Mouse (Mus musculus): Measurements from ENCODE around the gene Tma16. TPM values are rescaled to one million over a fixed set of nuclear protein-coding genes. Genes with fewer than 3 reads are reported as not detected.

Tma16 gene
- polyA plus RNA-seq, 1 experiment = 39.1 TPM

DNA sequence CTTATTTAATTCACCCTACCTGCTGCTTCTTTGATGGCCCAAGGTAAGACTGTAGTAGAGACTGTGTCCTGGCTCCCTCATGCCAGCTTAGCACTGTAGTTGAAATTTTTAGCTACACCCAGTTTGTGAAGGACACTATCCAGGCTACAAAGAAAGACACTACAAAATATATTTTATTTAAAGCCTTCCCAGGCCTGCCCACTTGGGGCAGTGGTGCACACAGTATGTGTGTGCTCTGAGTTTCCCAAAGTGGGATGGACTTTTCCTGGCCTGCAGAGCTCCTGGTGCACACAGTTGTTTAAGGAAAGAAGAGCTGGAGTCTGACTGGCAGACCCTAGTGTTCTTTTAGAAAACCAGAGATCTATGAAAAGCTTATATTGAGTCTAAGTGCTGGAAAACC is 29.3 kb downstream of the Tma16 start:
- Histone ChIP-seq H3K9ac (ENCODE audit: low read depth, poor library complexity, severe bottlenecking) (no peak overlapping the region), H3K4me3 (ENCODE audit: low read depth, low read length) (no peak overlapping the region)
- TF ChIP-seq CTCF (IDR thresholded peaks at IDR 0.05; ENCODE audit: low read depth, low read length) (no peak), POLR2A (IDR thresholded peaks at IDR 0.05; ENCODE audit: insufficient read depth, low read length) (no peak), EP300 (IDR thresholded peaks at IDR 0.05; ENCODE audit: insufficient read depth, low read depth, low read length) (no peak)

GRCm38 (mm10) chr8:66450691-66451090 is 35.6 kb downstream of the Tma16 start:
- Histone ChIP-seq H3K27me3 (ENCODE audit: control insufficient read depth, insufficient read depth, low read length, poor library complexity, severe bottlenecking) (no peaks in the 10 kb centered on the region), H3K9me3 (replicated peaks; ENCODE audit: control insufficient read depth, insufficient read depth, low read length, poor library complexity, severe bottlenecking) (no peaks in the 10 kb centered on the region), H3K27ac (ENCODE audit: insufficient read depth, low read length) (no peak overlapping the region), H3K4me1 (ENCODE audit: control insufficient read depth, insufficient read depth, low read length) (no peaks in the 10 kb centered on the region), H3K36me3 (ENCODE audit: control insufficient read depth, insufficient read depth, low read length, poor library complexity, severe bottlenecking) (no peaks in the 10 kb centered on the region), H3K4me3 (ENCODE audit: low read depth, low read length) (no peak overlapping the region), H3K9ac (ENCODE audit: low read depth, poor library complexity, severe bottlenecking) (no peak overlapping the region)
- TF ChIP-seq POLR2A (IDR thresholded peaks at IDR 0.05; ENCODE audit: insufficient read depth, low read length) (no peak), EP300 (IDR thresholded peaks at IDR 0.05; ENCODE audit: insufficient read depth, low read depth, low read length) (no peak), CTCF (IDR thresholded peaks at IDR 0.05; ENCODE audit: low read depth, low read length) (no peak)

More for the DNA sequence above, 29.3 kb downstream of the Tma16 start:
- Histone ChIP-seq H3K36me3 (ENCODE audit: control insufficient read depth, insufficient read depth, low read length, poor library complexity, severe bottlenecking) (no peaks in the 10 kb centered on the region), H3K27me3 (ENCODE audit: control insufficient read depth, insufficient read depth, low read length, poor library complexity, severe bottlenecking) (no peaks in the 10 kb centered on the region), H3K4me1 (ENCODE audit: control insufficient read depth, insufficient read depth, low read length) (no peaks in the 10 kb centered on the region), H3K27ac (ENCODE audit: insufficient read depth, low read length) (no peak overlapping the region), H3K9me3 (replicated peaks; ENCODE audit: control insufficient read depth, insufficient read depth, low read length, poor library complexity, severe bottlenecking) (no peaks in the 10 kb centered on the region)

DNA sequence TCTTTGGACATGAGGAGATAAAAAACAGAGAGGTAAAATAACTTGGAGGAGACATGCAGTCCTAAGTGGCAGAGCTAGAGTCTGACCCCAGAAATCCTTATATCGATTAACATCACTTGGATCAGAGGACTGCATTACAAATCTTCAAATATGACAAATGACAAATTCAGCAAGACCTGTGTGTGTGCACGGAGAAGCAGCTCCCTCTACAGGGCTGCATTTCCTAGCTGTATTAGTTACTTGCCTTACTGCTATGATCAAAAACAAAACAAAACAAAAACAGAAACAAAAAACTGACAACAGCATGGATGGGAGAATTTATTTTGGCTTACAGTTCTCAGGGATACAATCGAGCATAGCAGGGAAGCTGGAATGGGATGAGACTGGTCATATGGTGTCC is 41.0 kb downstream of the Tma16 start:
- H3K4me1 ChIP-seq (ENCODE audit: control insufficient read depth, insufficient read depth, low read length) = no peaks in the 10 kb centered on the region
- no peak overlapping the region for H3K9ac ChIP-seq (ENCODE audit: low read depth, poor library complexity, severe bottlenecking)
- no peaks in the 10 kb centered on the region for H3K36me3 ChIP-seq (ENCODE audit: control insufficient read depth, insufficient read depth, low read length, poor library complexity, severe bottlenecking)
- TF ChIP-seq CTCF (IDR thresholded peaks at IDR 0.05; ENCODE audit: low read depth, low read length) (no peak), EP300 (IDR thresholded peaks at IDR 0.05; ENCODE audit: insufficient read depth, low read depth, low read length) (no peak), POLR2A (IDR thresholded peaks at IDR 0.05; ENCODE audit: insufficient read depth, low read length) (no peak)
- no peaks in the 10 kb centered on the region for H3K27me3 ChIP-seq (ENCODE audit: control insufficient read depth, insufficient read depth, low read length, poor library complexity, severe bottlenecking)
- H3K27ac ChIP-seq (ENCODE audit: insufficient read depth, low read length) = no peak overlapping the region
- H3K4me3 ChIP-seq (ENCODE audit: low read depth, low read length) = no peak overlapping the region
- H3K9me3 ChIP-seq (replicated peaks; ENCODE audit: control insufficient read depth, insufficient read depth, low read length, poor library complexity, severe bottlenecking) = no peaks in the 10 kb centered on the region

DNA sequence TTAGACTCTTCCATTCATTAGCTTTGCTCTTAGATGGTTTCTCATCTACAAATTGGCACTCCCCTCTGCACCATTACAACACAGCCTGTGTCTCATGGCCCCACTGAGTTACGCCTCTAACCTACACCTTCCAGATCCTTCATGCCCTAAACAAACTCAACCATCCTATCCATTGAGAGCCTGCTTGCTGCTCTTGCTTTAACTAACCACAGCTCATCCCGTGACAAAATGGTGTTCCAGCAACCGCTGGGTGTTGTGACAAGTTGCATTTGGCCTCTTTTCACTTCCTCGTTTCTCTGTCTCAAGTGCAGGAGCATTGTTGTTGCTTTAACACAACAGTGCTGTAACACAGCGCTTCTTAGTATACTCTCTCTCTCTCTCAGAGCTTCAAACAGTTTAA is 42.2 kb downstream of the Tma16 start:
- H3K27ac ChIP-seq (ENCODE audit: insufficient read depth, low read length) = no peak overlapping the region

GRCm38 (mm10) chr8:66442778-66443177 is 43.6 kb downstream of the Tma16 start:
- no peak overlapping the region for H3K27ac ChIP-seq (ENCODE audit: insufficient read depth, low read length)
- H3K27me3 ChIP-seq (ENCODE audit: control insufficient read depth, insufficient read depth, low read length, poor library complexity, severe bottlenecking) = no peaks in the 10 kb centered on the region
- no peaks in the 10 kb centered on the region for H3K4me1 ChIP-seq (ENCODE audit: control insufficient read depth, insufficient read depth, low read length)
- no peaks in the 10 kb centered on the region for H3K36me3 ChIP-seq (ENCODE audit: control insufficient read depth, insufficient read depth, low read length, poor library complexity, severe bottlenecking)
- no peak overlapping the region for H3K9ac ChIP-seq (ENCODE audit: low read depth, poor library complexity, severe bottlenecking)
- TF ChIP-seq CTCF (IDR thresholded peaks at IDR 0.05; ENCODE audit: low read depth, low read length) = no peak
- no peak for TF ChIP-seq POLR2A (IDR thresholded peaks at IDR 0.05; ENCODE audit: insufficient read depth, low read length)
- no peak for TF ChIP-seq EP300 (IDR thresholded peaks at IDR 0.05; ENCODE audit: insufficient read depth, low read depth, low read length)
- no peaks in the 10 kb centered on the region for H3K9me3 ChIP-seq (replicated peaks; ENCODE audit: control insufficient read depth, insufficient read depth, low read length, poor library complexity, severe bottlenecking)
- no peak overlapping the region for H3K4me3 ChIP-seq (ENCODE audit: low read depth, low read length)

More for the DNA sequence above, 42.2 kb downstream of the Tma16 start:
- Histone ChIP-seq H3K4me3 (ENCODE audit: low read depth, low read length) (no peak overlapping the region), H3K9ac (ENCODE audit: low read depth, poor library complexity, severe bottlenecking) (no peak overlapping the region), H3K4me1 (ENCODE audit: control insufficient read depth, insufficient read depth, low read length) (no peaks in the 10 kb centered on the region), H3K9me3 (replicated peaks; ENCODE audit: control insufficient read depth, insufficient read depth, low read length, poor library complexity, severe bottlenecking) (no peaks in the 10 kb centered on the region), H3K36me3 (ENCODE audit: control insufficient read depth, insufficient read depth, low read length, poor library complexity, severe bottlenecking) (no peaks in the 10 kb centered on the region), H3K27me3 (ENCODE audit: control insufficient read depth, insufficient read depth, low read length, poor library complexity, severe bottlenecking) (no peaks in the 10 kb centered on the region)
- no peak for TF ChIP-seq EP300 (IDR thresholded peaks at IDR 0.05; ENCODE audit: insufficient read depth, low read depth, low read length)
- no peak for TF ChIP-seq CTCF (IDR thresholded peaks at IDR 0.05; ENCODE audit: low read depth, low read length)
- TF ChIP-seq POLR2A (IDR thresholded peaks at IDR 0.05; ENCODE audit: insufficient read depth, low read length) = no peak

- no peaks in the 10 kb centered on the region for H3K4me1 ChIP-seq (ENCODE audit: control insufficient read depth, insufficient read depth, low read length)
These were observed 45.2 kb downstream of the Tma16 start for GRCm38 (mm10) chr8:66441123-66441522.

More at GRCm38 (mm10) chr8:66441123-66441522, 45.2 kb downstream of the Tma16 start:
- Histone ChIP-seq H3K27ac (ENCODE audit: insufficient read depth, low read length) (no peak overlapping the region), H3K36me3 (ENCODE audit: control insufficient read depth, insufficient read depth, low read length, poor library complexity, severe bottlenecking) (no peaks in the 10 kb centered on the region), H3K4me3 (ENCODE audit: low read depth, low read length) (no peak overlapping the region), H3K9ac (ENCODE audit: low read depth, poor library complexity, severe bottlenecking) (no peak overlapping the region), H3K9me3 (replicated peaks; ENCODE audit: control insufficient read depth, insufficient read depth, low read length, poor library complexity, severe bottlenecking) (no peaks in the 10 kb centered on the region), H3K27me3 (ENCODE audit: control insufficient read depth, insufficient read depth, low read length, poor library complexity, severe bottlenecking) (no peaks in the 10 kb centered on the region)
- TF ChIP-seq EP300 (IDR thresholded peaks at IDR 0.05; ENCODE audit: insufficient read depth, low read depth, low read length) = no peak
- no peak for TF ChIP-seq POLR2A (IDR thresholded peaks at IDR 0.05; ENCODE audit: insufficient read depth, low read length)
- TF ChIP-seq CTCF (IDR thresholded peaks at IDR 0.05; ENCODE audit: low read depth, low read length) = no peak

All from ES-Bruce4 (cell line).